Mouse (Mus musculus) hematopoietic stem cell, adult 5-6 weeks (primary cell): ENCODE measurements around the gene Cmss1. TPM values are rescaled to one million over a fixed set of nuclear protein-coding genes. Genes with fewer than 3 reads are reported as not detected.

Experiments used
- ATAC-seq, 2 experiments: fragments of 125-278 bp in 1 of 2; replicated peaks in 1 of 2; 2 replicates each; pipeline ENCODE4 v1.8.0; 2016 to 2017; ENCODE audit warnings: inconsistent platforms in 2 of 2, mild to moderate bottlenecking in 2 of 2, moderate number of reproducible peaks in 2 of 2, low read depth in 1 of 2, moderate TSS enrichment in 1 of 2; ENCODE audit not compliant: low FRiP score in 2 of 2, poor library complexity in 2 of 2, severe bottlenecking in 2 of 2, insufficient read depth in 1 of 2, low TSS enrichment in 1 of 2
- total RNA-seq: library from RNA; stranded (forward); fragments of 172-1452, 232-1000 nt; gene quantifications from 2 replicates; pipeline ENCODE4 v1.2.3, GENCODE M21; 2017

Cmss1 gene
- total RNA-seq, 1 experiment from 2014 or later = 83.8 TPM

- peak; percentile 83 to 84 for ATAC-seq
These were observed 289.5 kb downstream of the Cmss1 start for GRCm38 (mm10) chr16:57317127-57317526.

- ATAC-seq = no peak
These were observed 291.6 kb downstream of the Cmss1 start for GRCm38 (mm10) chr16:57315026-57315425.

- ATAC-seq = no peak
These were observed 292.4 kb downstream of the Cmss1 start for GRCm38 (mm10) chr16:57314236-57314635.

- ATAC-seq = no peak
These were observed 293.2 kb downstream of the Cmss1 start for GRCm38 (mm10) chr16:57313487-57313886.

GRCm38 (mm10) chr16:57312130-57312529 lies 294.5 kb downstream of the Cmss1 start:
- ATAC-seq = no peak

GRCm38 (mm10) chr16:57305463-57305862 lies 301.2 kb downstream of the Cmss1 start:
- ATAC-seq = no peak

GRCm38 (mm10) chr16:57303716-57304115 lies 302.9 kb downstream of the Cmss1 start:
- no peak for ATAC-seq

- no peak for ATAC-seq
These were observed 303.6 kb downstream of the Cmss1 start for GRCm38 (mm10) chr16:57302792-57303698.

- peak; percentile 77 to 89 for ATAC-seq
These were observed 305.1 kb downstream of the Cmss1 start for GRCm38 (mm10) chr16:57301512-57302115.

- ATAC-seq = no peak
These were observed 311.3 kb downstream of the Cmss1 start for GRCm38 (mm10) chr16:57295216-57295934.

GRCm38 (mm10) chr16:57292765-57293164 lies 313.9 kb downstream of the Cmss1 start, which contains the start of gene Tmem30c:
Tmem30c (minus strand) TSS chr16:57292865.
- no peak for ATAC-seq

GRCm38 (mm10) chr16:57292296-57292695 lies 314.4 kb downstream of the Cmss1 start:
- no peak for ATAC-seq

GRCm38 (mm10) chr16:57291696-57292095 lies 315.0 kb downstream of the Cmss1 start:
- ATAC-seq = no peak

- no peak for ATAC-seq
These were observed 325.2 kb downstream of the Cmss1 start for GRCm38 (mm10) chr16:57281417-57281816.

GRCm38 (mm10) chr16:57280221-57281217 lies 326.1 kb downstream of the Cmss1 start:
- peak in 1 of 2 experiments; percentile 32; a peak in 1 of 4 replicates for ATAC-seq

GRCm38 (mm10) chr16:57278976-57279626 lies 327.6 kb downstream of the Cmss1 start:
- no peak for ATAC-seq
